Mouse (Mus musculus) CH12.LX (cell line): Measurements from ENCODE around the gene Msi2. TPM values are rescaled to one million over a fixed set of nuclear protein-coding genes. Genes with fewer than 3 reads are reported as not detected.
A peak's percentile ranks its signal among the peaks of the same experiment; 100 is the strongest.

Experiments used
- DNase-seq: peaks from one replicate; pipeline ENCODE4 v3.0.0-alpha.2; 2013; ENCODE audit errors: extremely low read depth
- H3K27ac ChIP-seq: 2 replicates; pipeline ENCODE4 v1.5.1; 2012; ENCODE audit warnings: low read depth, mild to moderate bottlenecking, control low read depth, moderate library complexity; ENCODE audit not compliant: insufficient read depth
- H3K27me3 ChIP-seq: replicated peaks from 2 replicates; pipeline ENCODE3; 2012; ENCODE audit warnings: inconsistent platforms
- H3K36me3 ChIP-seq, 2 experiments: replicated peaks in 1 of 2; 2 replicates each; pipeline versions ENCODE3 to v1.6.1; 2012; ENCODE audit warnings: inconsistent platforms in 1 of 2, low read length in 1 of 2, mild to moderate bottlenecking in 1 of 2, mixed read lengths in 1 of 2, moderate library complexity in 1 of 2; ENCODE audit not compliant: control insufficient read depth in 1 of 2, insufficient read depth in 1 of 2
- H3K4me1 ChIP-seq, 2 experiments: 2 replicates each; pipeline ENCODE4 v1.6.1; 2012; ENCODE audit warnings: inconsistent platforms in 1 of 2, moderate library complexity in 1 of 2; ENCODE audit not compliant: insufficient read depth in 2 of 2, control insufficient read depth in 1 of 2
- H3K4me2 ChIP-seq: 2 replicates; pipeline ENCODE4 v1.6.1; 2012; ENCODE audit warnings: low read depth, mild to moderate bottlenecking, control low read depth; ENCODE audit not compliant: poor library complexity, insufficient read depth, severe bottlenecking
- H3K4me3 ChIP-seq, 3 experiments: fragments of 150-350 bp in 1 of 3; sonication (generic) in 1 of 3; replicated peaks in 1 of 3; 2 replicates each; pipeline versions ENCODE3 to v1.5.1; 2011 to 2012; ENCODE audit warnings: low read depth in 2 of 3, low read length in 2 of 3, mild to moderate bottlenecking in 2 of 3, moderate library complexity in 2 of 3, control low read depth in 1 of 3, improper control_type of control experiment in 1 of 3, inconsistent platforms in 1 of 3, mixed read lengths in 1 of 3; ENCODE audit not compliant: poor library complexity in 1 of 3
- H3K79me2 ChIP-seq: replicated peaks from 2 replicates; pipeline ENCODE4 v1.6.1; 2012; ENCODE audit warnings: mild to moderate bottlenecking, moderate library complexity; ENCODE audit not compliant: control insufficient read depth, poor library complexity, insufficient read depth, severe bottlenecking; ENCODE audit errors: extremely low read depth
- H3K9ac ChIP-seq: 2 replicates; pipeline ENCODE4 v1.6.1; 2012; ENCODE audit warnings: low read depth, mild to moderate bottlenecking, control low read depth, moderate library complexity; ENCODE audit not compliant: insufficient read depth
- H3K9me3 ChIP-seq: replicated peaks from 2 replicates; pipeline ENCODE3; 2012; ENCODE audit warnings: low read length, inconsistent platforms, mixed read lengths
- CHD1 ChIP-seq: IDR thresholded peaks from 2 replicates; pipeline ENCODE4 v1.6.1; 2012; ENCODE audit warnings: low read depth, low read length, improper control_type of control experiment, inconsistent platforms
- CTCF ChIP-seq, 2 experiments: IDR thresholded peaks in 1 of 2; conservative IDR thresholded peaks in 1 of 2; 2 replicates each; pipeline ENCODE4 v1.5.1; 2011 to 2012; ENCODE audit warnings: low read depth in 2 of 2, low read length in 2 of 2, improper control_type of control experiment in 1 of 2, inconsistent platforms in 1 of 2, mild to moderate bottlenecking in 1 of 2, moderate library complexity in 1 of 2
- IRF4 ChIP-seq: IDR thresholded peaks from 2 replicates; pipeline ENCODE4 v1.6.1; 2014; ENCODE audit warnings: low read depth, mild to moderate bottlenecking, inconsistent platforms, low read length, improper control_type of control experiment
- KAT2A ChIP-seq: IDR thresholded peaks from 2 replicates; pipeline ENCODE4 v1.6.1; 2012; ENCODE audit warnings: low read length, improper control_type of control experiment, inconsistent platforms; ENCODE audit not compliant: insufficient replicate concordance
- MAZ ChIP-seq: IDR thresholded peaks from 2 replicates; pipeline ENCODE4 v1.6.1; 2012; ENCODE audit warnings: low read depth, mild to moderate bottlenecking, inconsistent platforms, low read length, improper control_type of control experiment, moderate library complexity
- MXI1 ChIP-seq: IDR thresholded peaks from 2 replicates; pipeline ENCODE4 v1.6.1; 2011; ENCODE audit warnings: mild to moderate bottlenecking, low read depth, low read length, improper control_type of control experiment
- POLR2AphosphoS2 ChIP-seq: IDR thresholded peaks from 2 replicates; pipeline ENCODE4 v1.6.1; 2011; ENCODE audit warnings: low read depth, low read length, improper control_type of control experiment
- RCOR1 ChIP-seq: conservative IDR thresholded peaks from 2 replicates; pipeline ENCODE4 v1.6.1; 2012; ENCODE audit warnings: low read depth, mild to moderate bottlenecking, inconsistent platforms, low read length, improper control_type of control experiment
- SIN3A ChIP-seq: IDR thresholded peaks from 2 replicates; pipeline ENCODE4 v1.6.1; 2012; ENCODE audit warnings: low read length, improper control_type of control experiment, inconsistent platforms
- SMC3 ChIP-seq: IDR thresholded peaks from 2 replicates; pipeline ENCODE4 v1.6.1; 2011; ENCODE audit warnings: low read depth, low read length, improper control_type of control experiment
- TBP ChIP-seq: conservative IDR thresholded peaks from 2 replicates; pipeline ENCODE4 v1.6.1; 2011; ENCODE audit warnings: low read depth, low read length, improper control_type of control experiment
- UBTF ChIP-seq: IDR thresholded peaks from 2 replicates; pipeline ENCODE4 v1.6.1; 2012; ENCODE audit warnings: low read depth, mild to moderate bottlenecking, inconsistent platforms, low read length, improper control_type of control experiment, moderate library complexity
- USF2 ChIP-seq: conservative IDR thresholded peaks from 2 replicates; pipeline ENCODE4 v1.6.1; 2011; ENCODE audit warnings: low read depth, low read length, improper control_type of control experiment
- ZC3H11A ChIP-seq: IDR thresholded peaks from 2 replicates; pipeline ENCODE4 v1.6.1; 2012; ENCODE audit warnings: low read depth, mild to moderate bottlenecking, inconsistent platforms, low read length, improper control_type of control experiment
- ZKSCAN1 ChIP-seq: IDR thresholded peaks from 2 replicates; pipeline ENCODE4 v1.6.1; 2012; ENCODE audit warnings: low read depth, inconsistent platforms, low read length, improper control_type of control experiment, borderline replicate concordance
- ZMIZ1 ChIP-seq: IDR thresholded peaks from 2 replicates; pipeline ENCODE4 v1.6.1; 2012; ENCODE audit warnings: low read depth, mild to moderate bottlenecking, inconsistent platforms, low read length, improper control_type of control experiment
- ZNF384 ChIP-seq: IDR thresholded peaks from 2 replicates; pipeline ENCODE4 v1.6.1; 2012; ENCODE audit warnings: low read depth, low read length, improper control_type of control experiment, inconsistent platforms
- dilution Hi-C: fragments of 300-500 bp; cut with MboI; formaldehyde crosslinking; loops from 2 replicates; pipeline ENCODE4 v1.14.3; 2020; ENCODE audit warnings: low sequenced_read_pairs; ENCODE audit not compliant: extremely low pct_unique_long_range_greater_than_20kb, extremely low pct_ligation_motif_present
- in situ Hi-C: fragments of 300-500 bp; cut with MboI; formaldehyde crosslinking; loops from 3 replicates; pipeline ENCODE4 v1.14.3; 2019; ENCODE audit warnings: low sequenced_read_pairs, low pct_ligation_motif_present, low pct_unique_long_range_greater_than_20kb, mixed read lengths
- polyA plus RNA-seq: library from polyadenylated mRNA; unstranded; fragments of >175 nt; gene quantifications from 2 replicates; pipeline ENCODE4 v1.2.1, GENCODE M21; 2012; ENCODE audit warnings: low read depth; ENCODE audit not compliant: insufficient read length
- total RNA-seq, 2 experiments: library from RNA; depleted of rRNA; stranded (reverse); fragments of 300-350 nt in 1 of 2; fragments of >200 nt in 1 of 2; gene quantifications; 2 replicates each; pipeline ENCODE4 v1.2.3; 2012 to 2014

Gene Msi2
- total and polyA plus RNA-seq, 3 experiments = 40.3 to 73.1 (median 52.6) TPM

- H3K27me3 ChIP-seq = no peaks in the 10 kb centered on the region
- H3K4me2 ChIP-seq = no peak overlapping the region
- no peak for TF ChIP-seq UBTF
- TF ChIP-seq TBP = no peak
- TF ChIP-seq KAT2A = no peak
- no peak for TF ChIP-seq POLR2AphosphoS2
- TF ChIP-seq MXI1 = no peak
- no peak for TF ChIP-seq USF2
- no peak for TF ChIP-seq RCOR1
- TF ChIP-seq ZNF384 = no peak
- no peak for TF ChIP-seq SIN3A
- no peak for TF ChIP-seq CTCF (conservative IDR thresholded peaks at IDR 0.05 in 1 of 2, IDR thresholded peaks at IDR 0.05 in 1 of 2; ENCODE audit: low read depth in 2 of 2, low read length in 2 of 2)
- TF ChIP-seq CHD1 = no peak
- peaks cover 0 to 36% of the 10 kb centered on the region in 2 experiments; a peak in 3 of 4 replicates for H3K4me1 ChIP-seq
- no peak overlapping the region for H3K4me3 ChIP-seq
- dilution Hi-C loops (no loop called here), in situ Hi-C loops (no loop called here)
- no peak overlapping the region for H3K9ac ChIP-seq
- H3K79me2 ChIP-seq = no peaks in the 10 kb centered on the region; the same call in 1 of the 2 replicates
- DNase-seq = no peak
- H3K9me3 ChIP-seq = no peaks in the 10 kb centered on the region
- H3K27ac ChIP-seq = no peak overlapping the region
- H3K36me3 ChIP-seq = peaks cover 61 to 93% of the 10 kb centered on the region in 2 experiments
Observed at GRCm38 (mm10) chr11:88668345-88668744, 50.0 kb downstream of the Msi2 start.

GRCm38 (mm10) chr11:88665799-88666198 lies 52.5 kb downstream of the Msi2 start:
- H3K36me3 ChIP-seq = peaks cover 45 to 97% of the 10 kb centered on the region in 2 experiments
- no peak overlapping the region for H3K4me3 ChIP-seq
- no peak overlapping the region for H3K9ac ChIP-seq
- H3K79me2 ChIP-seq = no peaks in the 10 kb centered on the region
- in situ Hi-C loops = no loop called here
- no peaks in the 10 kb centered on the region for H3K27me3 ChIP-seq
- H3K4me2 ChIP-seq = no peak overlapping the region
- TF ChIP-seq MAZ (no peak), IRF4 (peak; percentile 65), ZKSCAN1 (no peak), ZMIZ1 (no peak), SIN3A (no peak), ZC3H11A (no peak), UBTF (no peak), SMC3 (no peak)
- TF ChIP-seq, all 38 proteins: peak for 1
- DNase-seq = no peak
- Histone ChIP-seq H3K4me1 (peaks cover 0 to 36% of the 10 kb centered on the region in 2 experiments; a peak in 3 of 4 replicates), H3K9me3 (no peaks in the 10 kb centered on the region), H3K27ac (no peak overlapping the region)
- dilution Hi-C loops = no loop called here
